Mouse (Mus musculus) heart, embryonic 16.5 days (tissue): ENCODE results near the gene Kif28. TPM values are rescaled to one million over a fixed set of nuclear protein-coding genes. Genes with fewer than 3 reads are reported as not detected.

Source experiments
- ATAC-seq: fragments of 200-750 bp; cut with Nextera tagmentation; replicated peaks from 2 replicates; pipeline ENCODE4 v1.8.0; 2017; ENCODE audit warnings: moderate number of reproducible peaks; ENCODE audit not compliant: insufficient read depth, low FRiP score; ENCODE audit errors: extremely low read depth
- H3K27ac ChIP-seq: fragments of 300-500 bp; sonication (generic); 2 replicates; pipeline ENCODE4 v1.5.1; 2014; ENCODE audit warnings: mild to moderate bottlenecking, low read length, control low read depth, moderate library complexity
- H3K27me3 ChIP-seq: fragments of 300-500 bp; sonication (generic); 2 replicates; pipeline ENCODE4 v1.6.1; 2014; ENCODE audit warnings: low read length, mixed read lengths; ENCODE audit not compliant: control insufficient read depth, insufficient read depth
- H3K36me3 ChIP-seq: fragments of 300-500 bp; sonication (generic); 2 replicates; pipeline ENCODE4 v1.6.1; 2014; ENCODE audit not compliant: control insufficient read depth, insufficient read depth
- H3K4me1 ChIP-seq: fragments of 300-500 bp; sonication (generic); 2 replicates; pipeline ENCODE4 v1.6.1; 2014; ENCODE audit warnings: low read length, mixed read lengths; ENCODE audit not compliant: control insufficient read depth, insufficient read depth
- H3K4me2 ChIP-seq: fragments of 300-500 bp; sonication (generic); 2 replicates; pipeline ENCODE4 v1.6.1; 2014; ENCODE audit warnings: low read depth, mild to moderate bottlenecking, control low read depth, low read length
- H3K4me3 ChIP-seq: fragments of 300-500 bp; sonication (generic); 2 replicates; pipeline ENCODE4 v1.5.1; 2014; ENCODE audit warnings: mild to moderate bottlenecking, control low read depth, low read length
- H3K9ac ChIP-seq: fragments of 300-500 bp; sonication (generic); 2 replicates; pipeline ENCODE4 v1.6.1; 2014; ENCODE audit warnings: low read length, control low read depth
- H3K9me3 ChIP-seq: fragments of 300-500 bp; sonication (generic); replicated peaks from 2 replicates; pipeline ENCODE4 v1.6.1; 2016; ENCODE audit warnings: low read length; ENCODE audit not compliant: control insufficient read depth
- whole genome bisulfite sequencing: fragments of 180-500 bp; shearing (Covaris S2); extraction: QIAGEN DNeasy Blood & Tissue Kit; methylation state at CpG from one replicate; pipeline ENCODE4 v1.1.7; 2014; 5-methylcytosine and 5-hydroxymethylcytosine counted together
- polyA plus RNA-seq: library from polyadenylated mRNA; unstranded; fragments of >200 nt; fragmentation: Nextera tagmentation; extraction: Ambion mirVana; gene quantifications from 2 replicates; pipeline ENCODE4 v1.2.1, GENCODE M21; 2015

Gene Kif28
- 0.05 and 0.10 TPM in 2 replicates for polyA plus RNA-seq

GRCm38 (mm10) chr1:179745171-179745570, at the start of gene Kif28:
Gene Kif28, minus strand, starts transcription at chr1:179745271.
- no peak within 1 kb of the TSS for H3K4me3 ChIP-seq
- ATAC-seq: no peak
- WGBS: 92% methylated on average over 9 of the region's 9 CpGs
- no peak within 1 kb of the TSS for H3K4me2 ChIP-seq
- peaks cover 26% of the 10 kb centered on the region for H3K36me3 ChIP-seq
- no peaks in the 10 kb centered on the region for H3K4me1 ChIP-seq
- H3K27ac ChIP-seq: no peak within 1 kb of the TSS
- H3K9ac ChIP-seq: no peak within 1 kb of the TSS
- H3K27me3 ChIP-seq: no peaks in the 10 kb centered on the region
- H3K9me3 ChIP-seq: no peaks in the 10 kb centered on the region

- Histone ChIP-seq H3K4me2 (no peak overlapping the region), H3K9me3 (no peaks in the 10 kb centered on the region), H3K4me3 (no peak overlapping the region), H3K4me1 (no peaks in the 10 kb centered on the region), H3K27ac (no peak overlapping the region), H3K9ac (no peak overlapping the region), H3K36me3 (peaks cover 60% of the 10 kb centered on the region), H3K27me3 (no peaks in the 10 kb centered on the region)
- ATAC-seq: no peak
- WGBS: 79% methylated on average over 4 of the region's 4 CpGs
Observed at GRCm38 (mm10) chr1:179787281-179787680, 42.2 kb upstream of the Kif28 start.

GRCm38 (mm10) chr1:179785502-179785901, 40.4 kb upstream of the Kif28 start:
- H3K27ac ChIP-seq: no peak overlapping the region
- ATAC-seq: no peak
- no peak overlapping the region for H3K9ac ChIP-seq
- no peaks in the 10 kb centered on the region for H3K9me3 ChIP-seq
- no peaks in the 10 kb centered on the region for H3K27me3 ChIP-seq
- no peaks in the 10 kb centered on the region for H3K4me1 ChIP-seq
- peaks cover 63% of the 10 kb centered on the region for H3K36me3 ChIP-seq
- H3K4me2 ChIP-seq: no peak overlapping the region
- 93% methylated on average over 5 of the region's 5 CpGs for WGBS
- H3K4me3 ChIP-seq: no peak overlapping the region

GRCm38 (mm10) chr1:179784098-179784497, 39.0 kb upstream of the Kif28 start:
- Histone ChIP-seq H3K36me3 (peaks cover 64% of the 10 kb centered on the region), H3K9me3 (no peaks in the 10 kb centered on the region)
- 83% methylated on average over 4 of the region's 4 CpGs for WGBS

GRCm38 (mm10) chr1:179776831-179777230, 31.8 kb upstream of the Kif28 start:
- no peak overlapping the region for H3K4me3 ChIP-seq
- H3K27me3 ChIP-seq: no peaks in the 10 kb centered on the region
- no peak overlapping the region for H3K27ac ChIP-seq
- WGBS: 89% methylated on average over 8 of the region's 8 CpGs
- no peak for ATAC-seq
- no peaks in the 10 kb centered on the region for H3K4me1 ChIP-seq
- no peaks in the 10 kb centered on the region for H3K9me3 ChIP-seq
- H3K9ac ChIP-seq: no peak overlapping the region
- H3K4me2 ChIP-seq: no peak overlapping the region
- peaks cover 56% of the 10 kb centered on the region for H3K36me3 ChIP-seq

More at GRCm38 (mm10) chr1:179784098-179784497, 39.0 kb upstream of the Kif28 start:
- Histone ChIP-seq H3K4me1 (no peaks in the 10 kb centered on the region), H3K9ac (no peak overlapping the region), H3K4me2 (no peak overlapping the region), H3K27me3 (no peaks in the 10 kb centered on the region), H3K27ac (no peak overlapping the region), H3K4me3 (no peak overlapping the region)
- no peak for ATAC-seq

GRCm38 (mm10) chr1:179760553-179760952, 15.5 kb upstream of the Kif28 start:
- Histone ChIP-seq H3K27ac (no peak overlapping the region), H3K4me2 (no peak overlapping the region), H3K27me3 (no peaks in the 10 kb centered on the region), H3K9me3 (no peaks in the 10 kb centered on the region), H3K9ac (no peak overlapping the region), H3K36me3 (peaks cover 51% of the 10 kb centered on the region), H3K4me1 (no peaks in the 10 kb centered on the region), H3K4me3 (no peak overlapping the region)
- WGBS: 87% methylated on average over 4 of the region's 4 CpGs
- ATAC-seq: no peak

- Histone ChIP-seq H3K4me3 (no peak overlapping the region), H3K27me3 (no peaks in the 10 kb centered on the region), H3K9ac (no peak overlapping the region), H3K36me3 (peaks cover 51% of the 10 kb centered on the region), H3K9me3 (no peaks in the 10 kb centered on the region), H3K27ac (no peak overlapping the region), H3K4me1 (no peaks in the 10 kb centered on the region), H3K4me2 (no peak overlapping the region)
- WGBS: 90% methylated on average over 5 of the region's 5 CpGs
- no peak for ATAC-seq
Observed at GRCm38 (mm10) chr1:179760086-179760485, 15.0 kb upstream of the Kif28 start.

GRCm38 (mm10) chr1:179756477-179756876, 11.4 kb upstream of the Kif28 start:
- peaks cover 52% of the 10 kb centered on the region for H3K36me3 ChIP-seq
- H3K27ac ChIP-seq: no peak overlapping the region
- H3K9me3 ChIP-seq: no peaks in the 10 kb centered on the region
- no peak overlapping the region for H3K4me3 ChIP-seq
- no peak overlapping the region for H3K9ac ChIP-seq
- no peak for ATAC-seq
- H3K4me2 ChIP-seq: no peak overlapping the region
- no peaks in the 10 kb centered on the region for H3K27me3 ChIP-seq
- no peaks in the 10 kb centered on the region for H3K4me1 ChIP-seq

GRCm38 (mm10) chr1:179753006-179753405, 7.9 kb upstream of the Kif28 start:
- Histone ChIP-seq H3K27me3 (no peaks in the 10 kb centered on the region), H3K4me3 (no peak overlapping the region), H3K27ac (no peak overlapping the region), H3K4me2 (no peak overlapping the region), H3K9ac (no peak overlapping the region), H3K36me3 (peaks cover 37% of the 10 kb centered on the region), H3K4me1 (no peaks in the 10 kb centered on the region), H3K9me3 (no peaks in the 10 kb centered on the region)
- WGBS: 90% methylated on average over 8 of the region's 8 CpGs
- ATAC-seq: no peak

- ATAC-seq: no peak
- Histone ChIP-seq H3K9ac (no peak overlapping the region), H3K36me3 (peaks cover 41% of the 10 kb centered on the region), H3K4me2 (no peak overlapping the region), H3K27me3 (no peaks in the 10 kb centered on the region), H3K9me3 (no peaks in the 10 kb centered on the region), H3K27ac (no peak overlapping the region), H3K4me1 (no peaks in the 10 kb centered on the region), H3K4me3 (no peak overlapping the region)
- WGBS: 92% methylated on average over 11 of the region's 11 CpGs
Observed at GRCm38 (mm10) chr1:179752276-179752675, 7.2 kb upstream of the Kif28 start.
